Mouse (Mus musculus) limb, embryonic 14.5 days (tissue): ENCODE data around the gene Galnt10. TPM values are rescaled to one million over a fixed set of nuclear protein-coding genes. Genes with fewer than 3 reads are reported as not detected.

Source experiments
- ATAC-seq: fragments of 200-750 bp; cut with Nextera tagmentation; 2 replicates; pipeline ENCODE4 v1.8.0; 2017; ENCODE audit warnings: low read depth, moderate number of reproducible peaks, moderate TSS enrichment; ENCODE audit not compliant: low FRiP score
- DNase-seq: peaks from one replicate; pipeline ENCODE4 v3.0.0-alpha.2; 2015; ENCODE audit warnings: low spot score
- H3K27ac ChIP-seq: fragments of 300-500 bp; sonication (generic); replicated peaks from 2 replicates; pipeline ENCODE4 v1.5.1; 2014; ENCODE audit warnings: low read depth, mild to moderate bottlenecking, low read length, moderate library complexity, mixed read lengths
- H3K27me3 ChIP-seq: fragments of 300-500 bp; sonication (generic); 2 replicates; pipeline ENCODE4 v1.6.1; 2014; ENCODE audit warnings: low read length, mixed read lengths; ENCODE audit not compliant: control insufficient read depth, insufficient read depth
- H3K36me3 ChIP-seq: fragments of 300-500 bp; sonication (generic); 2 replicates; pipeline ENCODE4 v1.6.1; 2014; ENCODE audit warnings: mild to moderate bottlenecking, low read length, moderate library complexity, mixed read lengths; ENCODE audit not compliant: control insufficient read depth, insufficient read depth
- H3K4me1 ChIP-seq: fragments of 300-500 bp; sonication (generic); 2 replicates; pipeline ENCODE4 v1.6.1; 2014; ENCODE audit warnings: antibody characterized with exemption, low read length, mixed read lengths; ENCODE audit not compliant: control insufficient read depth, insufficient read depth
- H3K4me2 ChIP-seq: fragments of 300-500 bp; sonication (generic); replicated peaks from 2 replicates; pipeline ENCODE4 v1.6.1; 2014; ENCODE audit warnings: low read depth, mild to moderate bottlenecking, low read length, moderate library complexity; ENCODE audit not compliant: severe bottlenecking
- H3K4me3 ChIP-seq: fragments of 300-500 bp; sonication (generic); replicated peaks from 2 replicates; pipeline ENCODE4 v1.5.1; 2014; ENCODE audit warnings: low read length
- H3K9ac ChIP-seq: fragments of 300-500 bp; sonication (generic); 2 replicates; pipeline ENCODE4 v1.6.1; 2014; ENCODE audit warnings: mild to moderate bottlenecking, low read depth, low read length, moderate library complexity; ENCODE audit not compliant: severe bottlenecking
- H3K9me3 ChIP-seq: fragments of 300-500 bp; sonication (generic); 2 replicates; pipeline ENCODE4 v1.6.1; 2016; ENCODE audit warnings: low read length; ENCODE audit not compliant: control insufficient read depth
- POLR2A ChIP-seq: fragments of 200-500 bp; IDR thresholded peaks from 2 replicates; pipeline ENCODE4 v1.8.0; 2012; ENCODE audit warnings: inconsistent platforms, mild to moderate bottlenecking, moderate library complexity, borderline replicate concordance; ENCODE audit not compliant: insufficient read depth, insufficient read length; ENCODE audit errors: extremely low read depth
- WGBS: fragments of 180-500 bp; shearing (Covaris S2); extraction: QIAGEN DNeasy Blood & Tissue Kit; methylation state at CpG from one replicate; pipeline ENCODE4 v1.1.7; 2014; 5-methylcytosine and 5-hydroxymethylcytosine counted together
- polyA plus RNA-seq, 2 experiments: library from polyadenylated mRNA; depleted of rRNA in 1 of 2; stranded (reverse) in 1 of 2; unstranded in 1 of 2; fragments of >200 nt; fragmentation: Nextera tagmentation in 1 of 2; extraction: Ambion mirVana in 1 of 2; gene quantifications; 2 replicates each; pipeline versions ENCODE4 v1.2.1 to v1.2.3; 2012 to 2014

Galnt10 gene
- polyA plus RNA-seq, 2 experiments: 24.4 to 26.5 TPM

DNA sequence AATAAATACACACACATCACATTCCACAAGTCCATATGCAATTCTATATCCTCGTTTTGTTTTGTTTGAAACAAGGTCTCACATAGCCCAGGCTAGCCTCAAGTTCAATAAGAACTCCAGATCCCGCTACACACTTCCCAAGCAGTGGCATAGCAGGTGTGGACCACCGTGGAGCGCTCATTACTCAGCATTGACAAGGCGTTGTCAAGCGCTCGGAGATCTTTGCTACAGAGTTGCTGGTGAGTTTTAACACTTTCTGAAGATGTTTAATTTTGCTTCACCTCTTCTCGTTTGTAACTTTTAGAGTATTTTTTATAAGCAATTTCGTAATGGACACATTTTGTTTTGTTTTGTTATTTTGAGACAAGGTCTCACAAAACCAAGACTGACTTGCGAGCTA, 154.2 kb downstream of the Galnt10 start:
- H3K4me3 ChIP-seq: no peak overlapping the region
- WGBS: 80% methylated on average over 10 of the region's 10 CpGs
- H3K9me3 ChIP-seq: no peaks in the 10 kb centered on the region
- peaks cover 21% of the 10 kb centered on the region for H3K4me1 ChIP-seq
- no peak for DNase-seq
- no peak for TF ChIP-seq POLR2A
- no peak for ATAC-seq
- no peak overlapping the region for H3K9ac ChIP-seq
- H3K27me3 ChIP-seq: no peaks in the 10 kb centered on the region
- H3K4me2 ChIP-seq: no peak overlapping the region
- no peaks in the 10 kb centered on the region for H3K36me3 ChIP-seq
- no peak overlapping the region for H3K27ac ChIP-seq

DNA sequence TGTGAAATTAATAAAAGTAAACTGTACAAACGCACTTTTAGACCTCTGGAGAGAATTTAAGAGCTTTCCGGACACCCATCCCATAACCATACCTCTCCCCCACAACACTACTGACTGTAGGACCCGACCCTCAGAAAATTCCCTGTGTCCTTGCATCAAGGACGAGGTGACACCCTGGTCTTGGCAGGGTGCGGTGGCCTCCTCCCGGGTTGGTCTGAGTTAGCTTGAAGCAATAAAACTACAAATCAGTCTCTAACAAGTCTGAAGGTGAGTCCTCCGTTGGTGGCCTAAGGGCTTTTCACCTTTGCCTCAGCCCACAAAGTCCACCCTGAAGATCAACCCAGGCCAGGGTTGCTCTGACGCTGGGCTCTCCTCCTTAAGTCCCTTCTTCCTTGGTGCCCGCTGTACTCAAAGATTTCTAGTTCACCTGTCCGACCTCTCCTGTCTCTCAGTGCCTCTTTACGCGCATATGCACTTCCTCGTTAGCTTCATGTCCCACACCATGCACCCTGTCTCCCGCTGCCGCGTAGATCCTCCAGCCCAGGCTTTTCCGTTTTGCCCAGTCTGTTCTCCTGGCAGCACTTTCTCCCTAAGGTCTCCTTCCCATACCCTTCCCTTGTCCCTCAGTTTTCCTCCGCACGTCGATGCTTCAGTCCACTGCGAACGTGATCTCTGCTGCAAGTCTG, 155.2 kb downstream of the Galnt10 start:
- Histone ChIP-seq H3K9me3 (no peaks in the 10 kb centered on the region), H3K4me2 (peak overlapping the region; percentile 84), H3K9ac (peak overlapping the region; percentile 89), H3K4me3 (peak overlapping the region; percentile 94), H3K27me3 (no peaks in the 10 kb centered on the region), H3K36me3 (no peaks in the 10 kb centered on the region), H3K27ac (0 out of 2 replicates have a peak overlapping the region, but pooled peaks have one; percentile 21), H3K4me1 (peaks cover 21% of the 10 kb centered on the region)
- ATAC-seq (no peak), DNase-seq (no peak)
- WGBS: 14% methylated on average over 22 of the region's 22 CpGs
- no peak for TF ChIP-seq POLR2A

DNA sequence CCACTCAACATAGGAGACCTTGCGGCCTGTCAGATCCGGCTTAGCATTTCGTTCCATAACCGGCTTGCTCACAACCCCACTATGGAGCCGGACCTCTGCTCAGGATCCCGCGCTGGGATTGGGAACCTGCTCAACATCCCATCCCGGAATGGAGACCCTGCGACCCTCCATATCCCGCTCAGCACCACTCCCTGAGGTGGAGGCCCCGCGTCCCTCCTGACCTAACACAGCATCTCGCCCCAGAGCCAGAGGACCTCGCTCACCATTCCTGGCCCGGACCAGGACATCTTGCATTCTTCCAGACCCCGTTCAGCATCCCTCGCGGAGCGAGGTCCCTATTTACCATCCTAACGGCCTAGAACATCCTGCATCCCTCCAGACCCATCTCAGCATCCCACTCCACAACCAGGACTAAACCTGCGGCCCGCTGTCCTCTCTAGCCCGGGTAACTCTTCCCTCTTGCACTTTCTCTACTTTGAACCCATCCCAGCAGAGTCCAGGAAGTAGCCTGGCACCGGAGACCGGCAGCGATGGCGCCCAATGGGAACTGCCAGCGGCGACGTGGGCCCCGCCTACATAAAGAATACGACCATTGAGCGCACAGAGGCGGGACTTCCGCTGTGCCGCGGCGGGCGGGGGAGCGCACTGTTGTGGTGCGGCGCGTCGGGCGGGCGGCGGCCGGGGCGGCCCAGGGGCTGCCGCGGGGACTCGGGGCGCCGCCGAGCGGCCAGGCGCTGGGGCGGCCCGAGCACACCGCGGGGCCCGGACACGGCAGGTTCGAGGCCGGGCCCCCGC, 155.9 kb downstream of the Galnt10 start, which contains the start of gene Sap30l:
TSS of gene Sap30l (plus strand) at position 667 of the 795 bp plus-strand sequence.
- H3K27ac ChIP-seq: peak within 1 kb of the TSS; percentile 33; the same call in 1 of the 2 replicates
- H3K4me1 ChIP-seq: peaks cover 21% of the 10 kb centered on the region
- peaks cover 3% of the 10 kb centered on the region; the same call in 1 of the 2 replicates for H3K36me3 ChIP-seq
- peak within 1 kb of the TSS; percentile 94 for H3K4me3 ChIP-seq
- peak within 1 kb of the TSS; percentile 89 for H3K9ac ChIP-seq
- TF ChIP-seq POLR2A: peak; percentile 36; the same call in 1 of the 2 replicates
- no peaks in the 10 kb centered on the region for H3K27me3 ChIP-seq
- WGBS: under 1% methylated on average over 58 of the region's 66 CpGs
- H3K4me2 ChIP-seq: peak within 1 kb of the TSS; percentile 98
- ATAC-seq (peak; percentile 96), DNase-seq (peak; percentile 97)
- H3K9me3 ChIP-seq: no peaks in the 10 kb centered on the region

DNA sequence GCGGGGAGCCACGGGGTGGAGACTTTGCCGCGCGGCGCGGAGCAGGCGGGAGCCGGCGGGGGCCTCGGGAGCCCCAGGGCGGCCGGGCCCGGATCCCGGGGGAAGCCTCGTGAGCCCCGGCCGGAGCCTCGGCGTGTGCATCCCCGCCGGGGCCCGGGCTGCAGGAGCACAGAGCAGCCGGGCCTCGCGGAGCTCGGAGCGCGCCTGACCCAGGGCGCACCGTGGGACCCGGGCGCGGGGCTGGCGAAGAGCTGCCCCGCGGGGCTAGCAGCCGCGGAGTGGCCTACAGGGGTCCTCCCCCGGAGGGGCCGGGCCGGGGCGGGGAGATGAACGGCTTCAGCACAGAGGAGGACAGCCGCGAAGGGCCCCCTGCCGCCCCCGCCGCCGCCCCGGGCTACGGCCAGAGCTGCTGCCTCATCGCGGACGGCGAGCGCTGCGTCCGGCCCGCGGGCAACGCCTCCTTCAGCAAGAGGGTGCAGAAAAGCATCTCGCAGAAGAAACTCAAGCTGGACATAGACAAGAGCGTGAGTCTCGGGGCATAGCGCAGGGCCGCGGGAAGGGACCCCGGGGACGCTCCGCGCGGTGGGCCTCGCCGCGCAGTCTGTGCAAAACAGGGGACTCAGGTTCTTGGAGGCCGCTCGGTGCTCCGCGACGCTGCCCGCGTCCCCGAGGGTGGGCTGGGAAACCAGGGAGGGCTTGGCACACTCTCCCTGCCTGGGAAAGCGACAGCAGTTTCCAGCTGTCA, 156.7 kb downstream of the Galnt10 start:
- Histone ChIP-seq H3K4me3 (peak overlapping the region; percentile 94), H3K9ac (peak overlapping the region; percentile 89), H3K27ac (0 out of 2 replicates have a peak overlapping the region, but pooled peaks have one; percentile 33), H3K9me3 (no peaks in the 10 kb centered on the region), H3K4me2 (peak overlapping the region; percentile 98), H3K4me1 (peaks cover 21% of the 10 kb centered on the region), H3K27me3 (no peaks in the 10 kb centered on the region), H3K36me3 (peaks cover 9% of the 10 kb centered on the region; the same call in 1 of the 2 replicates)
- TF ChIP-seq POLR2A: no peak
- 1% methylated on average over 34 of the region's 85 CpGs for WGBS
- peak; percentile 42 for ATAC-seq
- DNase-seq: no peak

DNA sequence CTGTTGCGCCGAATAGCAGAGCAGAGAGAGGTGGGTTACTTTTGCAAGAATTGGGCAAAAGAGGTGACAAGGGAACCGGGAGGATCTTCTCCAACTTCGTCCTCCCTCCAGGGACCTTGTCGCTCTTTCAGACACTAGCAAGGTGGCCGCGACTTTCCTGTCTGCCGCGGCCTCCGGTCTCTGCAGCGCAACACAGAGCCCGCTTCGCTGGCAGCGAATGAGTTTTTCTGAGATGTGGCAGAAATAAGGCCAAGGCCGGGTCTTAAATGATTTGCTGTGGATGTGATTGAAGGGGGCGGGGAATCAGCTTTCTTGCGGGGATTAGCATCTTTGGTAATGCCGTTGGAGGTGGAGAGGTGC, 157.2 kb downstream of the Galnt10 start:
- Histone ChIP-seq H3K27me3 (no peaks in the 10 kb centered on the region), H3K36me3 (peaks cover 12% of the 10 kb centered on the region), H3K4me1 (peaks cover 21% of the 10 kb centered on the region), H3K4me3 (peak overlapping the region; percentile 94), H3K9me3 (no peaks in the 10 kb centered on the region), H3K9ac (peak overlapping the region; percentile 89), H3K4me2 (peak overlapping the region; percentile 98), H3K27ac (no peak overlapping the region)
- ATAC-seq (no peak), DNase-seq (no peak)
- 0% methylated on average over 18 of the region's 18 CpGs for WGBS
- no peak for TF ChIP-seq POLR2A
